Mouse (Mus musculus): Measurements from ENCODE around the gene Vmn1r111.
"Not testable (repeated sequence)": the region's sequence is repeated elsewhere in the genome, so short reads cannot be mapped to it uniquely, and the experiment has no call there.

Gene Vmn1r111

DNA sequence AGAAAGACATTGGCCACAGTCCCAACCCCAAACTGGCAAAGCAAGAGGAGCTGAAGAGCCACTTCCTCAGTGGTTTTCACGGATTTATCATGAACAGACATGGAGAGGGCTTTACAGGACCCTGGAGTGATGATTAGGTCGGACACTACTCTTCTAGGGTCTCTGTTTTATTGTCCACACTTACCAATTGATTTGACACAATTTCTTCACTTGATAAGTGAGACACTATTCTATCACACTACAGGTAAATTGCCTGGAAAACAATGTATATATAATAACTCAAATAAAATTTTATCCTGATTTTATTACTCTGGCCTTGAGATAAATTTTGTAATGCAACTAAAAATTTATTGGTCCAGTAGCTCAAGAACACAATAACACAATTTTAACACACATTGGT, at the start of gene Vmn1r111:
Gene Vmn1r111, minus strand, starts transcription at position 101 of the 400 bp plus-strand sequence.
- not testable (repeated sequence) for DNase-seq

DNA sequence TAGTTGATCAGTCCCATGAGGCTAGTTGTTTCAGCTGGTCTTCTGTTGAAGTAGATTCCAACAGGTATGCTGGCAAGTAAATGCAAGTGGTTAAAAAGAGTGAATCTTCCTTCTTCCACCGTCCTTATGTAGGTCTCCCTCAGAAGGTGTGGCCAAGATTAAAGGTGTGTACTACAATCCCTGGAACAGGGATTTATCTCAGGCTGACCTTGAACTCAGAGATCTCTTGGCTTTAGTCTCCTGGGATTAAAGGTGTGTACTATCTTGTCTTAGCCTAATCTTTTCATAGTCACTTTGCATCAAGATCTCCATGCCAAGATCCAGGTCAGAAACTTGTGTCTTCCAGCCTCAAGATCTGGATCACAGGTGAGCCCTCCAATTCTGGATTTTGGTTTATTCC, 27.5 kb upstream of the Vmn1r111 start, which contains the start of gene Gm10668:
Gene Gm10668, minus strand, starts transcription at position 101 of the 400 bp plus-strand sequence.
- DNase-seq = not testable (repeated sequence)

DNA sequence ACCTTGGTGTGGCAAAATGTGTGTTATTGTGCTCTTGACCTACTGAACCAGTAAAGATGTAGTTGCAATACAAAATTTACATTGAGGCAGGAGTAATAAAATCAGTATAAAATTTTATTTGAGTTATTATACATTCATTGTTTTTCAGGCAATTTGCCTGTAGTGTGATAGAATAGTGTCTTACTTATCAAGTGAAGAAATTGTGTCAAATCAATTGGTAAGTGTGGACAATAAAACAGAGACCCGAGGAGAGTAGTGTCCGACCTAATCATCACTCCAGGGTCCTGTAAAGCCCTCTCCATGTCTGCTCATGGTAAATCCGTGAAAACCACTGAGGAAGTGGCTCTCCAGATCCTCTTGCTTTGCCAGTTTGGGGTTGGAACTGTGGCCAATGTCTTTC, 34.4 kb downstream of the Vmn1r111 start, which contains the start of gene Vmn1r107:
Gene Vmn1r107, plus strand, starts transcription at position 301 of the 400 bp plus-strand sequence.
- DNase-seq = not testable (repeated sequence)

All from right cerebral cortex, postnatal 14 days (tissue).